Mouse (Mus musculus): Measurements from ENCODE around the gene Zc3h12b.
"Not testable (repeated sequence)": the region's sequence is repeated elsewhere in the genome, so short reads cannot be mapped to it uniquely, and the experiment has no call there.

Zc3h12b gene

GRCm38 (mm10) chrX:95711227-95712111, at the start of gene Zc3h12b:
Zc3h12b (plus strand) TSS chrX:95711678.
- peak; percentile 75 to 82 for DNase-seq

DNA sequence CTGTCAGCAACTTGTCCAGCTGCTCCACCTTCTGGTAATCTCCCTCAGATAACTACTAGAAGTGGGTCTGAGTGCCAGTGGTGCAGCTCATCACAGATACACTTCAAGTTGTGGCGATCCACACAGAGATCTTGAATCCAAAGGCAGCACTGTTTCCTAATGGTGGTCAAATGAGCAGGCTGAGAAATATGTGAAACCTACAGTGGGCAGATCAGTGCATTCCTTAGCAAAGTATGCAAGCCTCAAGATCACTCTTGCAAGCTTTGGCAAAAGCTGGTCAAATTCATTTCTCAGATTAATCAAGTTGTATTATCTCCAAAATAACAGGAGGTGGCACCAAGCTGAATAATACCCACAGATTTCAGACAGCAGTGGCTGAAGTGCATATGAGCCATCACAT, 29.3 kb upstream of the Zc3h12b start:
- no peak for DNase-seq

DNA sequence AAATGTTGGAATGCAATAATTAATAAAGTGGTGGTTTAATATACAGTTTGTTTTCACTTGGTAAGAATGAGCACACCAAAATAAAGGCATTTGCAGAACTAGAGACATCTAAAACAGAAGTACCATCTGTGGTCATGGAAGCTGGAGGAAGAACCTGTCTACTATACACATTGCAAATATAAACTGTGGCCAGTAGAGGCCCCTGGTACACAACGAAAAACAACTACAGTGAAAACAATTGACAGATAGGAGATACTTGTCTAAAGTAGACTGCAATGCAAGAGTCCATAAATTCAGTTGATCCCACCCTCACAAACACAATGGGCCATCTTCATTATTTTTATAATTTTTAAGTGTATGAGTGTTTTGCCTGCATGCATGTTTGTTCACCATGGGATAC, 24.4 kb upstream of the Zc3h12b start:
- peak in 1 of 2 experiments; percentile 3 for DNase-seq

DNA sequence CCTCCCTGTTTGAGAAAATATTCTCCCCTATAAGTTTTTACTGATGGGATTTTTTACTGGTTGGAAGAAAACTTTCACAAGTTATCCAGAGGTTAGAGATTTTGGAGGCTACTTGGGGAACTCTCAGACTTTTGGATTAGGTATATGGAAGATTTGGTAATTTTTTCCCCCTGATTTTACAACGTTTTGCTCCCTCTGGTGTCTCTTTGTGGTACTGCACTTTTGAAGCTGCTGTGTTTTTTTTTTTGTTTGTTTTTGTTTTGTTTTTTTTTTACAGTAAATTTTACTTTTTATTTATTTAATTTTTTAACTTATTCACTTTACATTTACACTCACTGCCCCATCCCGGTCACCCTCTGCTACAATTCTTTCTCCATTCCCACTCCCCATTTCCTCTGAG, 26.8 kb downstream of the Zc3h12b start:
- no peak for DNase-seq

DNA sequence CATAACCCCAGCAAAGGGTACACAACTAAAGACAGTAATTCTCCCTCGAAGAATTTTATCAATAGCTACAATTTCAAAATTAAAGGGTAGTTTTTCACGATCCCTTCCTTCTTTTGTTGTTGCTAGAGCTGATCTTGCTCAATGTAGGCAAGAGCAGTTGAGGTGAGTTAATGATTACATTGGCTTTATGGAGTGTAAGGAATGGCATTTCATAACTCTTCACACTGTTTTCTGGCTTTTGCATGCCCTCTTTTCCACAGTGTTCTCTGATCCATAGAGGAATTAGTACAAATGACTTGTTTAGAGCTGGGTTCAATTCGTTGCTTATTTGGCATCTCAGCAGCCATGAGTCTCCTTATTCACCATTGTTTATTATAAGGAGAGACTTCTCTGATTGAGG, 84.4 kb downstream of the Zc3h12b start:
- DNase-seq, result no peak

- no peak for DNase-seq
Measured at GRCm38 (mm10) chrX:95801790-95802189, 90.3 kb downstream of the Zc3h12b start.

- DNase-seq, result peak; percentile 15 to 23
Measured at GRCm38 (mm10) chrX:95852806-95853205, 141.3 kb downstream of the Zc3h12b start.

- peak; percentile 6 to 40 for DNase-seq
Measured at GRCm38 (mm10) chrX:95881111-95881510, 169.6 kb downstream of the Zc3h12b start.

DNA sequence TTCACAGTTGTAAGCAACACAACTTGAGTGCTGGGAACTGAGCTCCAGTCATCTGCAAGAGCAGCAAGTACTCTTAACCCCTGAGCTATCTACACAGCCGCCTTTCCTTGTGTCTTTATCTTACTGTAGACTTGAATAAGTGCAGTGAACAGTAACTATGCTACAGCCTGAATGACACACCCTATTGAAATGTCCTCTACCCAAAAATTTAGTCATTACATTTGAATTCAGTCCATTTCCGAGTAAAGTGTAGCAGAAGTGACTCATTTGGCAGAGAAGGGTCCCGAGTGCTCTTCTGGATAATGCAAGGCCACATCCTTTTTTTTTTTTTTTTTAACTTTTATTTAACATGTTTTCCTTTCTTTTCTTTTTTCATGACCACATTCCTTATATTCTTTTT, 191.2 kb downstream of the Zc3h12b start:
- no peak for DNase-seq

DNA sequence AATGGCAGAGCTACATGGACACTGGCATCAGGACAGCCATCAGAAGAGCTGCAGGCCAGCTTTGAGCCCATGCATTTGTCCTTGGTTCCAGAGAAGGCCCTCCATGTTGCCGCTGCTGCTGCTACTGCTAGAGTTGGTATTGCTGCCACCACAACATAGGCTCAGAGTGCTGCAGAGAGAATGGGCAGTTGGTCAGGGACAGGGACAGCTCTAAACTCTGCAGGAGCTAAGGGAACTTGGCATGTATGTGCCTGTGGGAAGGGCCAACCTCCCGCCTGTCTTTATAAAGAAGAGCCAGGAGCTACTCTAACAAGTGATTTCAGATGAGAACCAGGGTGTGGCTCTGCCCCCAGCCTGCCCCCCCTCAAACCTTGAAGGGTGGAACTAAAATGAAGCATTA, 224.0 kb downstream of the Zc3h12b start:
- no peak for DNase-seq

DNA sequence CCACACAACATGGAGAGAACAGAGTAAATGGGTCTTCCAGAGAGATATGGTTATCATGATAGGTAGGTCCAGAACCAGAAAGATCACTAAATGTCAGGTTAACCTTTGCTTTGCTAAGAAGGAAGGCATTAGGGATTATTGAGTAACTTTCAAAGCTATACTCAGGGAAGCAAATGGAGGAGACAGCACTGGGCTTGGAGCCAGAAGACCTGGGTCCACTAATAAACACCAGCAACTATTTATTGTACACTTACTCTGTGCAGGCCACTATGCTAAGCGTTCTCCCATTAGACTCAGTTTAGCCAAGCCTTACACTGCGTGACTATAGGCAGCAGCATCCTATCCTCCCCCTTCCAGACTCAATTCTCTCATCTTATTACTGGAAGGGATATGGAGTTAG, 234.0 kb downstream of the Zc3h12b start:
- no peak for DNase-seq

DNA sequence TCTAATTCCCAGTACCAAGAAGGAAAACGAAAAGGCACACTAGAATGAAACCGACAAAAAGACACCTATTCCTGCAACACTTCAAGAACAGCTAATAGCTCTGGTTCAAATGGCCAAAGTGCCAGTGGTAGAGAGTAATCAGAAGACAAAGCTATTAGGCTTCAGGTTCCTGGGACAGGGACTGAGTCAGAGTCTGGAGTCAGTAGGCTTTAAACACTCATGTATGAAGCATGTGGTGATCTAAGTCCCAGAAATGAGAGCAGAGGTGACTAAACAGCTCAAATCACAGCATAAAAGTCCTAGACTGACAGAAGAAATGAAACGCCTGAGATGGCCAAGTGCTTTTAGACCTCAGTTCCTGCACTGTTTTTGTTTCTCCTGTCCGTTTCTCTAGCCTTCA, 236.7 kb downstream of the Zc3h12b start:
- no peak for DNase-seq

DNA sequence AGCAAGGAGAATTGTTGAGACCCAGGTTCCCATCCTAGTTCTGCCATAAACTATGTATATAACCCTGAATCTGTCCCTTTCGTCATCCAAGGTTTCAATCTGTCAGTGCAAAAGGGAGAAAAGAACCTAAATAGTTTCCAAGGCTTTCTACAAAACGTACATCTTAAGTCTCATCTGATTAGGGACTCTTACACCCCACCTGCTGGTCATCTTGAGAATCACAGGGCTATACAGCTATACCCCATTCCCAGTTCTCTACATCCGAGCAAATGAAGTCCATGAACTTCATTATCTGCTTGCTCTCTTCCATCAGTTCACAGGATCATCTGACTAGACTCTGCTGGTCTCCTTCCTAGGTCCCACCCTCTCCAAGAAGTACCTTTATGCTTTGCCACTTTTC, 239.3 kb downstream of the Zc3h12b start:
- DNase-seq, result peak in 1 of 2 experiments; percentile 13

DNA sequence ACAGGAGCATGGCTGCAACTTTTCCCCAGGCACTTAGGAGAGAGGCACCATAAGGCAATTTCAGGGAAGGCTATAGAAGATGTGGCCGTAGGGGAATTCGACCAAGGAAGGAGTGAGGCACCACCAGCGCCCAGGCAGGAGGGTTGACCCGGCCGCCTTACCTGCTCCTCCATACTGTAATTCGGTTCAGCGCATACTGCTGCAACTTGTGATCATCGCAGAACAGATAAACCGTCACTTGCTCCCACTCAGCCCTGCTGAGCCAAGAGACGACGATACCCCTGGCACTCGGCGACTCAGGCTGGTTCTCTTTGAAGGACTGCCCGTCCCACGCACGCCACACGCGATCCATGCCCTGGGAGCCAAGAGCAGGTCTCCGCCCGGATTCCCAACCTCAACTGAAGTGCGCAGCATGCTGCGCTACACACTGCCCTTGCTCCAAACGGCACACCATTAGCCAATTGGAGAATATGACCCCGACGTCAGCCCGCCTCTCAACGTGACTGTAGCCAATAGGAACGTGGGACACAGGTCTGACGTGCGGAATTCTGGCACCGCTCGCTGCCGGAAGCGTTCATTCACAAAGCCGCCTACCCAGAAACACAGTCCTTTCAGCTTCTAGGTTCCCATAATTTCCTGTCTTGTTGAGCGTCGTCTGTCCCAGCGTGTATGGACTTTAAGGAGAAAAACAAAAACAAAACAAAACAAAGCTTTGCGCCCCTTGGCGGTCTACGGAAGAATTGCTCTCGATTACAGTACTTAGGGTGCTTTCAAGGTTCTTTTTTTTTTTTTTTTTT, 245.2 kb downstream of the Zc3h12b start, which contains the start of gene Las1l:
TSS of gene Las1l (minus strand) at position 466 of the 797 bp plus-strand sequence.
- peak; percentile 84 to 89 for DNase-seq

- DNase-seq, result not testable (repeated sequence)
Measured at GRCm38 (mm10) chrX:95957461-95957860, 246.0 kb downstream of the Zc3h12b start.

DNA sequence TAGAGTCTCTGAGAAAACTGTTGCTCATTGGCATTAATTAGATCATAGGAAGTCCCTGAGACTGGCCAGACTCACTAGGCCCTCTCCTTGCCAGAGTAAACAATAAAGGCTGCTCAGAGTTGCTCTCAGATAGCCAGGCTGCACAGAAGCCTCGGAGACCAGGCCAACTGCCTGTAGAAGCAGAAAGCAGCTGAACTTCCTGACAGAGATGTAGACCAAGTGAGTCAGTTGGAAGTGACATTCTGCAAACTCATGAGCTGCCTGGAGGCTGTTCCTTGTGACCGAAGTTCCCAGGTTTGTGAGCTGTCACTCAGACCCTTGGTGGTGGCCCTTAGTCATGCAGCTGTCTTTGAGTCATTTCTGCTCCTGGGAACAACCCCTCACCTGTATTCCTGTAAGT, 251.9 kb downstream of the Zc3h12b start:
- no peak for DNase-seq

- DNase-seq, result no peak
Measured at GRCm38 (mm10) chrX:95965036-95965435, 253.6 kb downstream of the Zc3h12b start.

DNA sequence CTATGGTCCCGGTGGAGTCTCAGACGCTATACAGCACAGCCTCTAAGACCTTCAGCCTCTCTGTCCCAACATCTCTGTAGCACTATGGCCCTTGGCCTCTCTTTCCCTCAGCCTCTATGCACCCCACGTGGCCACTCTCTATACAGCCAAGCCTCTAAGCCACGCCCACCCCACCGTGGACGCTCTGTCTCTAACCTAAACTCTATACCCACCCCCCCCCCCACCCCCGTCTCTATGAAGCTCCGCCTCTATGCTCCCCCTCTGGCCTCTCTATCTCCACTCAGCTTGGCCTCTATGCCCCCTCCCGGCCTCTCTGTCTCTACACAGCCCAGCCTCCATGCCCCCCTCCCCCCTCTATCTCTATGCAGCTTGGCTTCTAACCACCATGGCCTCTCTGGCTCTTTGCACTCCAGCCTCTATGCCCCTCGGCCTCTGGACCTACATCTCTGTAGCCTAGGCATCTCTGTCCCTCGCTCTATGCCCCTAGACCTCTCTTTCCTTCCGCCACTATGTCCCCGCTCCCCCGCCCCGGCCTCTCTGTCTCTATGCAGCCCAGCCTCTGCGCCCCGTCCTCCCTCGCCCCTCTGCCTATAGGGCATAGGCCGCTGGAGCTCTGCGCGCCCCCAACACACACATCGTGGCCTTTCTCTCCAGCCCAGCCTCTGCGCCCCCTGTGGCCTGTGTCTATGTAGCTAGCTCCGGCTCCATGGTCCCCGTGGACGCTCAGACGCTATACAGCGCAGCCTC, 256.5 kb downstream of the Zc3h12b start:
- peak; percentile 57 to 71 for DNase-seq

DNA sequence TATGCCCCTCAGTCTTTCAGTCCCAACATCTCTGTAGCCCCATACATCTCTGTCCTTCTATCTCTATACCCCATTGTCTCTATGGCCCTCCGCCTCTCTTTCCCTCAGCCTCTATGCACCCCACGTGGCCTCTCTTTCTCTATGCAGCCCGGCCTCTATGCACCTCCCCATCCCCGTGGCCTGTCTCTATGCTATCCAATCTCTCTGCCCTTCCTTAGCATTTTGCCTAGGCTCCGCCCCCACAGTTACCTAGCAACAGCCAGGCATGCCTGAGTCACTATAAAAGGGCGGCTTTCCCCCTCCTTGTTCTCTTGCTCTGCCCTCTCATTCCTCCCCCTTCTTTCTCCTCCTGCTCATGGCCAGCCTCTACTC, 257.1 kb downstream of the Zc3h12b start:
- DNase-seq, result peak; percentile 79 to 88

GRCm38 (mm10) chrX:95969116-95969515, 257.6 kb downstream of the Zc3h12b start:
- no peak for DNase-seq

DNA sequence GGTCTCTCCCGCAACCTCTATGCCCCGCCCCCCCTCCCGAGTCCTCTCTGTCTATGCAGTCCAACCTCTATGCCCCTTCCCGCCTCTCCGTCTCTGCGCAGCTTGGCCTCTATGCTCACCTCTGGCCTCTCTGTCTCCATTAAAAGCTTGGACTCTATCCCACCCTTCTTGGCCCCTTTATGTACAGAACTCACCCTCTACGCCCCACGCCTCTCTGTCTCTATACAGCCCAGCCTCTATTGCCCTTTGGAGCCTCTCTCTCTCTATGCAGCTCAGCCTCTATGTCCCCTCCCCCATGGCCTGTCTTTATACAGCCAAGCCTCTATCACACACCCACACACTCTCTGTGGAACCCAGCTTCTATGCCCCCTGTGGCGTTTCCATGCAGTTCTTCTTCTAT, 258.5 kb downstream of the Zc3h12b start:
- no peak for DNase-seq
